Mouse (Mus musculus): ENCODE measurements around the gene Prl3d2. TPM values are rescaled to one million over a fixed set of nuclear protein-coding genes. Genes with fewer than 3 reads are reported as not detected.
"Not testable (repeated sequence)": the region's sequence is repeated elsewhere in the genome, so short reads cannot be mapped to it uniquely, and the experiment has no call there.

Gene Prl3d2
- total RNA-seq (2017): not detected in 3 replicates

DNA sequence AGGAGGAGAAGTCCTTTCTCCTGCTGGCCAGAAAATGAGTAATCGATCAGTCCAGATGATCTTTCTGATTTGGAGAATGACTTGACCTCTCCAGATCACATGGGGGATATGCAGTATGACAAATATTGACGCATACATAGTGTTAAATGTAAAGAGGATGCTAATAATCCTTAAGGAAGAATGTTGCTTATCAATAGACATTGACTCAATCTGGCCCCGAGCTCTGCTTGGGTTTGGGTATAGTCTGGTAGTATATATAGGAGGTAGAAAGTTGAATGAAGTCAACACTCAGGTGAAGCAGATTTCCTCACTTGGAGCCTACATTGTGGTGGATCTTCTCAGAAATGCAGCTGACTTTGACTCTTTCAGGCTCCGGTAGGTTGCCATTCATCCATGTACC lies at the start of gene Prl3d2:
TSS of gene Prl3d2 (plus strand) at position 301 of the 400 bp plus-strand sequence.
- ATAC-seq (replicated peaks; ENCODE audit: insufficient number of reproducible peaks, low FRiP score, low TSS enrichment, poor library complexity, severe bottlenecking): not testable (repeated sequence)

DNA sequence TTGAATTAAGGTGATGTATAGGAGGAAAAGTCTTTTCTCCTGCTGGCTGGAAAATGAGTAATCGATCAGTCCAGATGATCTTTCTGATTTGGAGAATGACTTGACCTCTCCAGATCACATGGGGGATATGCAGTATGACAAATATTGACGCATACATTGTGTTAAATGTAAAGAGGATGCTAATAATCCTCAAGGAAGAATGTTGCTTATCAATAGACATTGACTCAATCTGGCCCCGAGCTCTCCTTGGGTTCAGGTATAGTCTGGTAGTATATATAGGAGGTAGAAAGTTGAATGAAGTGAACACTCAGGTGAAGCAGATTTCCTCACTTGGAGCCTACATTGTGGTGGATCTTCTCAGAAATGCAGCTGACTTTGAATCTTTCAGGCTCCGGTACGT lies 27.6 kb upstream of the Prl3d2 start, which contains the start of gene Prl3d1:
TSS of gene Prl3d1 (plus strand) at position 301 of the 400 bp plus-strand sequence.
- ATAC-seq (replicated peaks; ENCODE audit: insufficient number of reproducible peaks, low FRiP score, low TSS enrichment, poor library complexity, severe bottlenecking): not testable (repeated sequence)

DNA sequence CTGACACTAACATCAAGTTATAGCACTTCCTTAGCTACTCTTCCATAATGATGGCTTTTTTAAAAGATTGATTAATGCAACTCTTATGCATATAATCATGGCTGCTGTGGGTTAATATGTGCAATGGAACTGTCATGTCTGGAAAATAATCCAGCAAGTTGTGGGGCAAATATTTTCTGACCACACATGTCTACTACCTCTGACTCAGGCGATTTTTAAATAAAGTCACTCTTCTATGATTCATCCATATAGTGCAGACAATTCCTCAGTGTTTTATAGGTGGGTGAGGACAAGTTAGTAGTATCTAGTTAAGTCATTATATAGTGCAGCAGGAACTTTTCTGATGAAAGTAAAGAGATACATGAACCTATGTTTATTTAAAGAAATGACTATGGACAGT lies 26.8 kb downstream of the Prl3d2 start:
- ATAC-seq (replicated peaks; ENCODE audit: insufficient number of reproducible peaks, low FRiP score, low TSS enrichment, poor library complexity, severe bottlenecking): no peak

DNA sequence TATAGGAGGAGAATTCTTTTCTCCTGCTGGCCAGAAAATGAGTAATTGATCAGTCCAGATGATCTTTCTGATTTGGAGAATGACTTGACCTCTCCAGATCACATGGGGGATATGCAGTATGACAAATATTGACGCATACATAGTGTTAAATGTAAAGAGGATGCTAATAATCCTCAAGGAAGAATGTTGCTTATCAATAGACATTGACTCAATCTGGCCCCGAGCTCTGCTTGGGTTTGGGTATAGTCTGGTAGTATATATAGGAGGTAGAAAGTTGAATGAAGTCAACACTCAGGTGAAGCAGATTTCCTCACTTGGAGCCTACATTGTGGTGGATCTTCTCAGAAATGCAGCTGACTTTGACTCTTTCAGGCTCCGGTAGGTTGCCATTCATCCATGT lies 35.0 kb downstream of the Prl3d2 start, which contains the start of gene Prl3d3:
TSS of gene Prl3d3 (plus strand) at position 301 of the 400 bp plus-strand sequence.
- not testable (repeated sequence) for ATAC-seq (replicated peaks; ENCODE audit: insufficient number of reproducible peaks, low FRiP score, low TSS enrichment, poor library complexity, severe bottlenecking)

Other genes with a start within 250 kb of the Prl3d2 start
- gene Prl, start 64.1 kb upstream of the Prl3d2 start, total RNA-seq (2017): not detected in 3 replicates
- not detected in 3 replicates for gene Prl3d1, start 27.5 kb upstream of the Prl3d2 start, total RNA-seq (2017)
- gene Prl3d3, start 35.1 kb downstream of the Prl3d2 start, total RNA-seq (2017): not detected in 3 replicates
- not detected in 3 replicates for gene Prl3c1, start 75.0 kb downstream of the Prl3d2 start, total RNA-seq (2017)
- gene Prl3b1, start 120.1 kb downstream of the Prl3d2 start, total RNA-seq (2017): not detected in 3 replicates
- not detected in 3 replicates for gene Prl3a1, start 137.7 kb downstream of the Prl3d2 start, total RNA-seq (2017)
- not detected in 3 replicates for gene Prl6a1, start 190.9 kb downstream of the Prl3d2 start, total RNA-seq (2017)
- not detected in 3 replicates for gene Prl8a2, start 224.0 kb downstream of the Prl3d2 start, total RNA-seq (2017)